Mouse (Mus musculus) urinary bladder, postnatal 4 days (tissue): ENCODE data around the gene Slfn5.
A peak's percentile ranks its signal among the peaks of the same experiment; 100 is the strongest.
"Not testable (repeated sequence)": the region's sequence is repeated elsewhere in the genome, so short reads cannot be mapped to it uniquely, and the experiment has no call there.

Source experiments
- DNase-seq, 2 experiments: peaks; one replicate each; pipeline ENCODE4 v3.0.0; 2021 to 2022; ENCODE audit warnings: low spot score in 2 of 2

The Slfn5 gene

DNA sequence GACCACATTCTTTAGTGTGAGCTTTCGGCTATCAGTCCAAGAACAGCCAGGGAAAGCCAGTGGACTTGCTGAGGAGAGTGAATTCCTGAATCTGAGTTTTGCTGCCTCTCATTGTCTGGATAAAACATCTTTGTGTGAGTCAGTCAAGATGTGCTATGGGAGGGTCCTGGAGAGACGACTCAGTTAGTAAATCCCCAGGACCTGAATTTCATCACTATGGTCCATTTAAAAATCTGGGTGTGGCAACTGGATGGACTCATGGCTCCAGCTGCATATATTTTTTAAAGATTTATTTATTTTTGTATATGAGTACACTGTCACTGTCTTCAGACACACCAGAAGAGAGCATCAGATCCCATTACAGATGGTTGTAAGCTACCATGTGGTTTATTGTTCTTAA lies 5.5 kb upstream of the Slfn5 start:
- no peak for DNase-seq

DNA sequence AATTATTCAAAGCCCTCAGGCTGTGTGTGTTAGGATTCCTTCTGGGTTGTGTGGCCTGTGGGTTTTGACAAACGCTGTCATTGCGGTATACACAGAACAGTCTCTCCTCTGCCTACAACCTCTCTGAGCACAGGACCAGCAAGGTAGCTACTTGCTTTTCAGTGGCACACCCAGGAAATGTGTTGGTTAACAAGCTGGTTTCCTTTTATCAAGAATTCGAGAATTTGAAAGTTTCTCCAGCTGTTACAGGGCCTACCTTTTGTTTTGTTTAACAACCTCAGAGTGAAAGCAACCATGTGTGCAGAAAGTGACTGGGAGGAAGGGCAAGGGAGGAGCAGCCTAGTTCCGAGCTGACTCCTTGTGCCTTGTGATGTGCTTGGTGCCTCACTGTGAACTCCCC lies 3.7 kb upstream of the Slfn5 start:
- no peak for DNase-seq

DNA sequence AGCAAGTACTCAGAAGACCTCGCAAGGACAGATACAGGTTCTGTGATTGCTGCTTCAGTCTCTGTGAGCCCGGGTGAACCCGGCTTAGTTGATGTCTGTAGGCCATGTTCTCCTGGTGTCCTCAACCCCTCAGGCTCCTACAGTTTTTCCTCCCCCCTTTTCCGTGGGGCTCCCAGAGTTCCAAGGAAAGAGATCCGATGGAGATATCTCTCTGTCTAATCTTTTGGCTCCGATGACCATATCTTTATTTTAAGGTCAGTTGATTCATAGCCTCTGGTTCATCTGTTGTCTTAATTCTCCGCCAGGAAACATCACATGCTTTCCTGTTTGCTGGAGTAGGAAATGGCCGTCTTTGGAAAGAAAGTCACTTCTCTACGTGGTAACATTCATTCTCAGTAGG lies 2.1 kb upstream of the Slfn5 start:
- no peak for DNase-seq

DNA sequence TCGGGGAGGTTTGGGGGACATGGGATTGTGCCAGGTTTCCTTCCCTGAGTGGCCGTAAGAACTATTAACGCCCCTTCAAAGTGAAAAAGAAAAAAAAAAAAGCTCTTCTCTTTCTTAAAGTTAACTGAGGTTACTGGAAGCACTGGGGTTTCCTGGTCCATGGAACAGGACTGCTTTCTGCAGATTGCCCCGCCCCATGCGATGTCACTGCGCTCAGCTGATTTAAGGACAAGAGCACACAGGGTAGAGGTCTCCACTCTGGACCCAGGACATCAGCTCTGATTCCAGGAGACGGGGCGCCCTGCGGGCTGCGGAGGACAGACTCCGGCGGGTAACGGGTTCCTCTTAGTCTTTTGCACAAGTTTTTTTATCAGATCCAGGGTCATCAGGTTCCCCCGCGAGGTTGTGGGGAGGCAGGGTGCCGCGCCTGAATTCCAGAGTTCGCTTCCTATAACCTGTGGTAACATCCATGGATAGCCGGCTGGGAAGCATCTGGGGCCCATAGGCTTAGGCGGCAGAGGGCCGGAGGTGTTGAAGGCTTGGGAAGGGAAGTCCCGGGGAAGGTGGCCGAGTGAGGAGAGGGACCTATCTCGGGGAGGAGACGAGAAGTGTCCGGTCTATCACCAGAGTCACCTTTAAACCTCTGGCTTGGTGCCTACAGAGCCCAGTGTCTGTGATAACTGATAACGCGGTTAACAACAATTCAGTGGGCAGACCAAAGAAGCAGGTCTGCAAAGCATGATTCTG lies 889 bp downstream of the Slfn5 start:
- no peak for DNase-seq

DNA sequence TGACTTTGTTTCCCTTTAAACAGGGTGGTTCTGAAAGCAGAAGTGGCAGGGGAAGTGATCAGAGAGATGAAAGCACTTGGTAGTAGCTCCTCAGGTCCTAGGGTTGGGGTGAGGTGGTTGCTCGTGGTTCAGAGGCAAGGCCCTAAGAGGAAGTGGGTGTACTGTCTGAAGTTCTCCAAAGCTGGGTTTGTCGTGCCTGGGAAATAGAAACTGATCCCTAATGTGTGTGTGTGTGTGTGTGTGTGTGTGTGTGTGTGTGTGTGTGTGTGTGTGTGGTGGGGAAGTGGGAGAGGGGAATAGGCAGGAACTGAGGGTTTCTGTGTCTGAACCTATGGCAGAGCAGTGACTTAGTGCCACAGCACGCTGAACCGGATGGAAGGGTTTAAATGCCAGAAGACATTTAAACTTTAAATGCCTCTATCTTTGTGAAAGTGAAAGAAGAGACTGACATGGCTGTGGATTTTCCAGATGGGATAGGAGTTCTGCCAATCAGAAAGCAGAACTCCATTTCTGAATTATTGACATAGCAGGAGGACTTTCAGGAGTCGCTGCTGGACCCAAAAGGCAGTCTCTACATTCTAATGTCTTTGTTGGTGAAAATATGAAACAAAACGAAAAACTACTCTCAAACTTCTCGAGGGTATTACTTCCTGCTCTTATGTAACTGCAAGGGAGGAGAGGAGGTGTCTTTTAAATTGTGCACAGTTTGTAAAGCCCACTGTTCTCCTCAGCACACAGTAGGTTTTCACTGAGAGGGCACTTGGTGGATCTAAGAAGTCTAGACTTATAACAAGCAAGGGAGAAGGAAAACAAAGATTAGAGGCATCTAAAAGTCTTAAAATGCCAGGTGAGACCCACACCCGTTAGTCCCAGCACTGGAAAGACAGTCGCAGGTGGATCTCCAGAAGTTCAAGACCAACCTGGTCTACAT lies 1.7 kb downstream of the Slfn5 start:
- DNase-seq, result no peak

DNA sequence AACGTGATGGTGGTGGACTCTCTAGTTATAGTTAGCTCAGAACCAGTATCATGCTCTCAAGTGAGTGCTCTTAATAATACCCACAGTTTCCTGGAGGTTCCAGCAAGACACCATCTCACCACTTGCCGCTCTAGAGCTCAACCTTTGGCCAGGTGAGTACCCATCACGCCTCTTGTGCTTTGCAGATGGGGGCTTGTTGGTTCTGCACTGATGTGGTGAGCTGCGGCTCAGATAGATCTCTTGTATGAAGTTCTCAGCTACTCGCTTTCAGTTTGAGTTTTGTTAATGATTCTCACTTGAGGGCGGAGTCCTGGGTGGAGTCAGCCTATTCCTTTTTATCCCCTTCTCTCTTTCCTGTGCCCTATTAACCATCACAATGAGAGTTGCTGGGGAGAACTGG lies 3.5 kb downstream of the Slfn5 start:
- no peak for DNase-seq

DNA sequence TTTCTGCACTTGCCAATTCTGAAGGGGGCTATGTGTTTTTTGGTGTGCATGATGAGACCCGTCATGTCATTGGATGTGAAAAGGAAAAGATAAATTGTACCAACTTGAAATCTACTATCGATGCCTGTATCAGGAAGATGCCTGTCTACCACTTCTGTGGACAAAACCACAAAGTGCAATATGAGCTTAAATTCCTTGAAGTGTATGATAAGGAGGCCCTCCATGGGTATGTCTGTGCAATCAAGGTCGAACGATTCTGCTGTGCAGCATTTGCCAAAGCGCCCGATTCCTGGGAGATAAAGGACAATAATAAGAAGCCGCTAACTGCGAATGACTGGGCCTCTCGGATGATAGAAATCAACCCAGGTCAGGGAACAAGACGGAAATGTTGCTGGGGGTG lies 5.8 kb downstream of the Slfn5 start:
- DNase-seq, result no peak

DNA sequence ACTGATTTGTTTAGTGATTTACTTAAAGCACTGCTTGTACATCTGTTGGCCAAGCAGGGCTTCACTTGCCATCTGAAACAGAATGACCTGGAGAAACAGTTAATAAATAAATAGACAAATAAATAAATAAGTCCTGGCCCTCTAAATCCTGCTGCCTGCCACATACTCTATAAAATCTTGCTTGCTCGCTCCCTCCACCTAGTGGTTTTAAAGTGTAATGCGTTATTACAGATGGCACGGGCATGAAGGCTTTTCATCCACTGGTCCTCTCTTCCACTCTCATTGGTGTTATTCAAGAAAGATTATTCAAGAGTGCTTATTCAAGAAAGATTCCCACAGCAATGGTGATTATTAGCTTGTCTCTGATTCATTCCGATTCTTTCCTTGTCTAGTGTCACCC lies 8.5 kb downstream of the Slfn5 start:
- no peak for DNase-seq

DNA sequence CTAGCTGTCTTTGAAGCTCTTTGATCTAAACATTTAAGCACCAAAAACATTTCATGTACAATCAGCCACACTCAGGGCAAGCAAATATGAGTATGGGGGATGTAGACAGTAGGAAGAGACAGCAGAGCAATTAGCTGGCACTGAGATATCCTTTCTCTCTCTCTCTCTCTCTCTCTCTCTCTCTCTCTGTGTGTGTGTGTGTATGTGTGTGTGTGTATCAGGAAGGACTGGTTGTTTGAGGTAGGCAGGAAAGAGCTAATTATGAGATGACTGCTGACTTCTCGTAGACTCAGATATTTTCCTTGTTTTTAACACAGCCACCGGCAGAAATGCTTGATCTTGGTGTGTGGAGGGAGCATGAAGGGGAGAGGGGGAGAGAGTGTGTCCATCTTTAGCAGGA lies 10.6 kb downstream of the Slfn5 start:
- DNase-seq, result no peak

DNA sequence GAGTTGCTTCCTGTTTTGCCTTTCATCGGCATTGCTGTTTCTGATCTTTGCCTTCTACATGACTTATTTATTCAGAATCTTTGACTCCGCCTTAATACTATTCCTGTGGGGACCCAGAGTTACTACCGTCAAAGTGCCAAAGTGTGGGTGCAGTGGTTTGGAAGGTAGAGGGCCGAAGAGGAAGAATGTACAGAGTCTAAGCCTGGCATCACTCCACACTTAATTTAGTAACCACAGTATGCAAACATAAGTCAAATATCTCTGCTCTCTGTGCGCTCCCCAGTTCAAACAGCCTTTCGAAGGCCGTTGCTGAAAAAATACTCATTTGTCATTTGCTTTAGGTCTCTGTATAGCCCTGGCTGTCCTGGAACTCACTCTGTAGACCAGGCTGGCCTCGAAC lies 11.1 kb downstream of the Slfn5 start:
- DNase-seq, result no peak

DNA sequence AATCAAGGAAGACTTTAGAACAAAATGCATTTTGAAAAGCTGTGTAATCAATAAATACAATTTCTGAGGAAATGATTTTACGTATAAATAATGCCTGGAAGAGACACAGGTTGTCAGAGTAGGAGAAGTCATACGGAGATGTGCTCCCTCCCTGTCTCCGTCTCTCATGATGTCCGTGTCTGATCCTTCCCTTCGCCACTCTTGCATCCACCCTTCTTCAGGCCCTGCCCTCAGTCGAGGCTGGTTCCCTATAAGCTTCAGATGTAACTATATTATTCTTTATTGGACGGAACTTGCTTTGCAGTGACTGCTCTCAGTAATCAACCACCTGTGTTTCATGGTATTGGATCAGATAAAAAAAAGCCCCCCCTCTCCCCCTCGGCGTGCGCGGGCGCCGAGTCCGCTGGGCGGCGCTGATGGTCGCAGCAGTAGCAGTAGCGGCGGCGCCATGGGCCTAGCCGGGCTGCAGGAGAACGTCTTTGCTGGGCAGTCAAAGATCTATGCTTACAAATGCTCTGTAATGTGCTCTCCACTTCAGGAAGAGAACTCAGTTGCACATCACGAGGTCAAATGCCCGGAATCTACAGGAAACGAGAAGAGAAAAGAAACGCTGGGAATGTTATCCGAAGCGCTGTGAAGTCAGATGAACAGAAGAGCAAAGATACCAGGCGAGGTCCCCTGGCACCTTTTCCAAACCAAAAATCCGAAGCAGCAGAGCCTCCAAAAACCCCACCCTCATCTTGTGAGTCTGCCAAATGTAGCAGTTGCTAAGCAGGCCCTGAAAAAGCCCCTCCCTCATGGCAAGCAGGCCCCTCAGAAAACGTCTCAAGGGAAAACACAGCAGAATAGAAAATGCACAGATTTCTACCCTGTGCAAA lies 19.8 kb downstream of the Slfn5 start:
- DNase-seq, result no peak

DNA sequence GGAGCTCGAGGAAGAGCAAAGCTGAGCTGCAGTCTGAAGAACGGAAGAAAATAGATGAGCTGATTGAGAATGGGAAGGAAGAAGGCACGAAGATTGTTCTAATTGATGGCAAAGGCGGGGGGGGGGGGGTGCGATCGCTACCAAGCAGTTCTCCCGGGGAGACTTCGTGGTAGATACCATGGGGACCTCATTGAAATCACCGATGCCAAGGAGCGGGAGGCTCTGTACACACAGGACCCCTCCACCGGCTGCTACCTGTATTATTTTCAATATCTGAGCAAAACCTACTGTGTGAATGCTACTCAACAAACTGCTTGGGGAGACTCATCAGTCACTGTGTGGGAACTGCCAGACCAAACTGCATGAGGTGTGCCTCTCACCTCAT lies 20.4 kb downstream of the Slfn5 start:
- DNase-seq, result no peak

DNA sequence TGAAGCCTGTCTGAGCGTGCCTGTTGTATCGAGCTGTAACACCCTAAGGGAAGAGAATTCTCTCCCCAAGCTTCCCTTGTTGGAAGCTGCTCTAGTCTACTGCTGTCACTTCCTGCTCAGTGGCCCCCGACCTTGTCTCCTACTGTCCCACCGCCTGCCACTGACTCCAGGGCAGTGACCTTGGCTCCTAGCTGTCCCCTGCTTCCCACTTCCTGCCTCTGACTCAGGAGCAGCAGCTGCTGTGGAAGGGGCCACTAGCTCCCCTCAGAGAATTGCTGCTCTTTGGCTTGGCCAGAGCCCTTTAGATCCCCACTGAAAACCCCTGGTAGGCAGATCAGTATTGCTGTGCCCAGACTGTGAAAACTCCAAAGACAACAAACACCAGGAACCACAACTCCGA lies 22.8 kb downstream of the Slfn5 start:
- no peak for DNase-seq

DNA sequence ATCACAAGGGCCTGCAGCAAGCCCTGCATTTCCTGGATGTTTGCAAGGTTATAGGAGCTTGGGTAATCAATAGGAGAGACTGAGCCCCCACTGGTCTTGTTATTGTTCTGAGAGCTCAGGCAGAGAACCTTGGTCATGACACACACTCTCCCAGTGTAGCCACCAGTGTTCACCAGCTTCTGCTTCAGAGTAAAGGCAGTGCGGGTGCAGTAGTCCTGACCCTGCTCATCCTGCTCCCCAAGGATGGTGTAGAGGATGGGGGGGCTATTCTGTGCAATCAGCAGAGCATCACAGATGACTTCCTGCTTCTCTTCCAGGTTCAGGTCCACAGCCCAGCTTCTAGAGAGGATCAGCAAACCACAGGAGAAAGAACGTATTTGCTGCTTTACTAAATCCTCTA lies 31.3 kb downstream of the Slfn5 start:
- DNase-seq, result not testable (repeated sequence)

DNA sequence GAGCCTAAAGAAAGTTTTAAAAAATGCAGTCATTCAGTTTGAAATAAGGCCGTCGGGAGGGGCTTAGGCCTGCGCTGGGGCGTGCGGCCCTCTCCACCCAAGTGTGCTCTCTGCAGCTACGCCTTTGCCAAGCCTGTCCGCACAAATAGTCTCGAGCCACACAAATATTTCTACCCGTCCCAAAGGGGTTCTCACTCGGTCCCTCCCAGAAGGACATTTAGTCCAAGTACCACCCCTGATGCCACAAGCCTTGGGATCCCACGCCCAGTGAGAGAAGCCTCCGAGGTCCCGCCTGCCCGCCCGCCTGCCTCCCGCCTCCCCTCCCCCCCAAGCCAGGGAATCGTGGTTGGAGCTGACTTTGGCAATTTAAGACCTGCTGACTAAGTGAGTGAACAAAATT lies 32.0 kb downstream of the Slfn5 start:
- DNase-seq, result no peak

DNA sequence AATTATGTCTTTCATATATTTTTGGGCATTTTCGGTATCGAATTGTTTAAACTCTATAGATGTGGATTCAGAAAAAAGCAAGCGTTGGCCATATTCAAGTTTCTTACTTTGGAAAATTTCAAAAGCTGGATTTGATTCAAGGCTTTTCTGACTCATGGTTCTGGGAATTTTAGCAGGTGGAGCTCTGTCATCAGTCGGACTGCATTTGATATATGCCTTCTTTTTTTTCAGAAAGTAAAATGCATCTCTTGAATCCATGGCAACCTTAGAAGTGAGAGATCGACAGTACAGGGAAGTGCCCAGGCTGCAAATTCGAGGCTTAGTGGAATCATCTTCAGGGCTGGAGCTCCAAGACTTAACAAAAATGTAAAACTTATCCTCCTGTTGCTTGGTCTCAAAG lies 36.5 kb downstream of the Slfn5 start:
- DNase-seq, result no peak

DNA sequence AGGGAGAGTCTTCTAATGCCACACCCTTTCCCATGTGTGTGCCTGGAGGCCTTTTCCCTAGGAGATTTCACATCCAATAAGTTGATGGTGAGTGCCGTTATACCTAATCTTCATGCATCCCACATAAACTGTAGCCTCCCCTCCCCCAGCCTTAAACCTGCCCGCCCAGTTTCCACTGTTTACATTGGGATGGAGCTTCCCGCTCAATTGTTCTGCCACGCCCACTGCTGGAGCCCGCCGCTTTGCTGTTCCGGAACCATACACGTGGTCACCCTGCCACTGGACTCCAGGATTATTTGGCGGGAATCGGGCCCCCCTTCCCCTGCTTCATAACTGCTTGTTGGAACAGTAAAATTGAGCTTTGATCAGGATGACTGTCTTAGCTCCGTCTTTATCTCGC lies 38.2 kb downstream of the Slfn5 start:
- DNase-seq, result no peak

DNA sequence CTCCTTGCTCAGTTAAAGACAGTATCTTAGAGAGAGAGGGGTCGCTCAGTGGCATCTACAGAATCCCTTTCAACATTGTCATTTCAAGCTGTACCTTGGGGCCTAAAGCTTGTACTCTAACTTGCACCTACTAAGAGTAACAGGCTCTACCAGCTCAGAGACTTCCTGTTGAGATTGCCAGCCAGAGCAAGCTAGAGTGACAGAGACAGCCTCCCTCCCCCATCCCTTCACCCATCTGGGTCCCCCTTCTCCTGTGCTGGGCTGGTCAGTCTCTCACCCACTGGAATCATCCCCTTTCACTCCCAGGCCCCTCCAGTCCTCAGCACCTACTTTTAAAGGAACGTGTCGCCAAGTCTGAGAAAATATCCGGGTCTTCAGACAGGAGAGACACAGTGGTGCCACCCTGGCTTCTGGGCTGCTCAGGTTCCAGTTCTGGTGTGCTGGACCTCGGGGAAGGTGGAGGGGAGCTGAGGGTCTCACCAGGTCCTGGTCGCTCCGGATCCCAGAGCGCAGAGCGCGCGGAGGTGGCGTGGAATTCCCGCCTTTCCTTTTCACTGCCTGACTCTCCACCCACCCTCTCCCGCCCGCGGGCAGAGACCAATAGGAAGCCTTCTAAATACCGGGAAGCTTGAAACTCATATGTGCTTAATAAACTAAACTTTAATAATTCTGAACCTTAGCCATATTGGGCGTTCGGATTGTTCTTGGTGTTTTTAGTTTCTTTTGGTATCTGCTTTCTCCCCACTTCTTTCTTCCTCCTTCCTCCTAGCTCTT lies 39.6 kb downstream of the Slfn5 start:
- not testable (repeated sequence) for DNase-seq

DNA sequence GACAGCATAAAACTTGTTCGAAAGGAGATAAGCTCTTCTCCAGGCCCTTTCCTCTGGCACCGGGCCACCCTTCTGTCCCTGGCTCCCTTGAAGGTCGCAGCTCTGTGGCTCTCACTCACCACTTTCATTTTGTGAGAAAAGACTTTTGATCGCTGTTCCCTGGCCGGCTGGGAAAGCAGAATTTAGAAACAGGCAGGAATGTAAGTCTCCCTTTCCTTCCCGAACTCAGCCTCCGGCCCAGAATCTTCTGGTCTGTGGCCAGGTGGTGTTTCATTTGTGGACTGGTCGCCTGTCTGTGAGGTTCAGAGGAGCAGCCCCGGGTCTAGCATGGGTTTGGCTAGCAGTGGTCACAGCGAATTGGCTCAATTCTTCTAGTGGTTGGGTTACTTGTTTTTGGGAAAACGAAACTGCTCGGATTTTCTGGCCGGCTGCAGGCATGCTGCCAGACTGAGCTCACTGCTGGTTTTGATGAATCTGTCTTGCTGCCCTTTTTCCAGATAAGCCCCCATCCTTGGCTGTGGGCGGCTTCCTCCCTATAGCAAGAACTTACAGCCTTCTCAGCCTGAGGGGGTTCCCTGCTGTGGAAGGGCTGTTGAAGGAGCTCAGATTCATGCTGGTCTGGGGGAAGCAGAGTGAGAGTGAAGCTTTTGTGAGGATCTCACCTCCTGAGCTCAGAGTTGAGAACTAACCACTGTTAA lies 40.5 kb downstream of the Slfn5 start, which contains the start of gene Slfn9:
TSS of gene Slfn9 (minus strand) at position 362 of the 698 bp plus-strand sequence.
- peak; percentile 35 to 64 for DNase-seq

DNA sequence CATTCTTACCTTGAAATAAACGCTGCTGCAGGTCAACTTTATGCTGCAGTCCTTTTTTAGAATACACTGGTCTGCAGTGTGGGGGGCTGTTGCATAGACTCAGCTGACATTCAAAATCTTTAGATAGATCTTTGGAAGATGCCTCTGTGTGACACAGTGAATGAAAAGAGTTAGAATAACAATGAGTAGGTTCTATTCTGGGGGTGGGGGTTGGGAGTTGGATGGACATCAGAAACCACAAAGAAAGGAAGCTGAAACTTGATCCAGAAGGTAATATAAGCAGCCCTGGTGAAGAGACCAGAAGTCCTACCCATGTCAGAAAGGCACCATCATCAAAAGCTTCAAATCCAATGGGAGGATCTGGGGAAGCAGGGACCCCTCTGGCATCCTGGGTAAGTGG lies 62.2 kb downstream of the Slfn5 start:
- no peak for DNase-seq
